Mouse (Mus musculus): ENCODE results near the gene M1ap.
A peak's percentile ranks its signal among the peaks of the same experiment; 100 is the strongest.

Gene M1ap

GRCm38 (mm10) chr6:83011255-83011654 is 64.6 kb downstream of the M1ap start:
- no peak for DNase-seq

- DNase-seq, result no peak
Observed at GRCm38 (mm10) chr6:83011756-83012155, 65.1 kb downstream of the M1ap start.

- no peak for DNase-seq
Observed at GRCm38 (mm10) chr6:83013444-83013843, 66.7 kb downstream of the M1ap start.

GRCm38 (mm10) chr6:83014482-83015466 is 68.1 kb downstream of the M1ap start:
- no peak for DNase-seq

- DNase-seq, result no peak
Observed at GRCm38 (mm10) chr6:83015749-83016148, 69.0 kb downstream of the M1ap start.

- no peak for DNase-seq
Observed at GRCm38 (mm10) chr6:83017190-83017589, 70.5 kb downstream of the M1ap start.

GRCm38 (mm10) chr6:83019044-83019443 is 72.3 kb downstream of the M1ap start:
- DNase-seq, result no peak

- DNase-seq, result no peak
Observed at GRCm38 (mm10) chr6:83020121-83020520, 73.4 kb downstream of the M1ap start.

GRCm38 (mm10) chr6:83020836-83021593 is 74.3 kb downstream of the M1ap start:
- DNase-seq, result no peak

- DNase-seq, result no peak
Observed at GRCm38 (mm10) chr6:83023008-83023407, 76.3 kb downstream of the M1ap start.

- no peak for DNase-seq
Observed at GRCm38 (mm10) chr6:83023786-83024185, 77.1 kb downstream of the M1ap start.

GRCm38 (mm10) chr6:83024421-83024820 is 77.7 kb downstream of the M1ap start:
- DNase-seq, result no peak

- no peak for DNase-seq
Observed at GRCm38 (mm10) chr6:83025221-83025620, 78.5 kb downstream of the M1ap start.

- no peak for DNase-seq
Observed at GRCm38 (mm10) chr6:83027293-83027692, 80.6 kb downstream of the M1ap start.

- DNase-seq, result no peak
Observed at GRCm38 (mm10) chr6:83027706-83028105, 81.0 kb downstream of the M1ap start.

GRCm38 (mm10) chr6:83029777-83030176 is 83.1 kb downstream of the M1ap start:
- no peak for DNase-seq

GRCm38 (mm10) chr6:83031111-83031510 is 84.4 kb downstream of the M1ap start:
- DNase-seq, result no peak

GRCm38 (mm10) chr6:83031921-83032590 is 85.4 kb downstream of the M1ap start:
- no peak for DNase-seq

GRCm38 (mm10) chr6:83032769-83033191 is 86.1 kb downstream of the M1ap start:
- peak; percentile 59 for DNase-seq

GRCm38 (mm10) chr6:83033249-83034185 is 86.8 kb downstream of the M1ap start, which contains the start of the genes Dok1 and Loxl3:
TSS of gene Dok1 (minus strand) at chr6:83033471.
TSS of gene Loxl3 (plus strand) at chr6:83034173.
- DNase-seq, result peak; percentile 77

- DNase-seq, result no peak
Observed at GRCm38 (mm10) chr6:83034463-83035055, 87.9 kb downstream of the M1ap start.

Measured in thymus, postnatal 25 days (tissue).